Mouse (Mus musculus): ENCODE measurements around the gene Ccp110.

Gene Ccp110

GRCm38 (mm10) chr7:118766834-118767224, 54.5 kb downstream of the Ccp110 start:
- DNase-seq (ENCODE audit: extremely low spot score, low spot score) = no peak

DNA sequence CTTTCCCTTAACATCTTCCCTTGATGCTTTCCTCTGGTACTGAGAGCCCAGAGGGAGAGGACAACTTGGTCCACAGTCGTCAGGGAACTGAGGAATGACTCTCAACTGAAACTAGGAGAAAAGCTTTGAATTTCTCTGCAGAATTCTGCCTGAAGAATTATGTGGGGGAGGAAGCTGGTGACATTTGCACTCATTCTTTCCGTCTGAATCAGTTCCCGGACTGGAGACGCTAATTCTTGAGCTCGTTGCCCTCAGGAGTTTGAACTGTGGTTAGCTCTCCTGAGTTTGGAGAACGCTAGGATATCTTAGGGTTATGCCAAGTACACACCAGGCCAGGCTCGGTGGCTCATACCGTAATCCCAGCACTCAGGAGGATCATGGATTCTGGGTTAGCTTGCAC, 56.9 kb downstream of the Ccp110 start:
- DNase-seq (ENCODE audit: extremely low spot score, low spot score) = no peak

DNA sequence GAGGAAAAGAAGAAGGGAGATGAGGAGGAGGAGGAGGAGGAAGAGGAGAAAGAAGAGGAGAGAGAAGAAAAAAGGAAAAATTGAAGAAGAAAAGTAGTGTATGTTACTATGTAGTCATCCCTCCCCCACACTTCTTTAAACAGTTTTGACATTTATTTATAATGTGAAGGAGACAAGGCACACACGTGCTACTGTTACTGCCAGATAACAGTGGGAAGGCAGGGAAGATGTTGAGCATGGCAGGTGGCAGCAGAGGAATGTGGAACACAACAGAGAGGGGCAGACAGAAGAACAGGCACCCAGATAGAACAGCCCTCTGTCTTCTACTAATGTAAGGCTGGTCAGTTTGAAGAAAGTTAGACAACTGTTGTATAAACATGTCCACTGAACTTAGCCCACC, 57.3 kb downstream of the Ccp110 start:
- DNase-seq (ENCODE audit: extremely low spot score, low spot score) = no peak

GRCm38 (mm10) chr7:118773027-118773426, 60.7 kb downstream of the Ccp110 start:
- no peak for DNase-seq (ENCODE audit: extremely low spot score, low spot score)

DNA sequence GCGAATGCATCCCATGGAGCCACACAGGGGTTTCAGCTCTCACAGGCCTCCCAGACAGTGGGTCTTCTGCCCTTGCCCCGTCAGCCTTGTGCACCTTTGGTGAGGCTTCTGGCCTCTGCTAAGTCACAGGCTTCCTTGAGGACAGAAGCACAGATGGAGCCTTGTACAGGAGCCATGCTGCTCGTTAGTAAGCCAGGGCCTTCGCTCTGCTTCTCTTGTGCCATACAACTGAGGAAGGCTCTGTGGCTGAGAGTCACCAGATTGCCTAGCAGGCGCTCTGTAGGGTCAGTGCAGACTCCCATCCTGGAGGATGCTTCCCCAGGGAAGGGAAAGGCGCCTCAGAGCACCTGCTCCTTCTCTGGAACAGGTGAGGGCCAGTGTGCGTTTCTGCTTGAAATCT, 63.6 kb downstream of the Ccp110 start:
- DNase-seq (ENCODE audit: extremely low spot score, low spot score) = no peak

GRCm38 (mm10) chr7:118776491-118776890, 64.1 kb downstream of the Ccp110 start:
- DNase-seq (ENCODE audit: extremely low spot score, low spot score) = no peak

DNA sequence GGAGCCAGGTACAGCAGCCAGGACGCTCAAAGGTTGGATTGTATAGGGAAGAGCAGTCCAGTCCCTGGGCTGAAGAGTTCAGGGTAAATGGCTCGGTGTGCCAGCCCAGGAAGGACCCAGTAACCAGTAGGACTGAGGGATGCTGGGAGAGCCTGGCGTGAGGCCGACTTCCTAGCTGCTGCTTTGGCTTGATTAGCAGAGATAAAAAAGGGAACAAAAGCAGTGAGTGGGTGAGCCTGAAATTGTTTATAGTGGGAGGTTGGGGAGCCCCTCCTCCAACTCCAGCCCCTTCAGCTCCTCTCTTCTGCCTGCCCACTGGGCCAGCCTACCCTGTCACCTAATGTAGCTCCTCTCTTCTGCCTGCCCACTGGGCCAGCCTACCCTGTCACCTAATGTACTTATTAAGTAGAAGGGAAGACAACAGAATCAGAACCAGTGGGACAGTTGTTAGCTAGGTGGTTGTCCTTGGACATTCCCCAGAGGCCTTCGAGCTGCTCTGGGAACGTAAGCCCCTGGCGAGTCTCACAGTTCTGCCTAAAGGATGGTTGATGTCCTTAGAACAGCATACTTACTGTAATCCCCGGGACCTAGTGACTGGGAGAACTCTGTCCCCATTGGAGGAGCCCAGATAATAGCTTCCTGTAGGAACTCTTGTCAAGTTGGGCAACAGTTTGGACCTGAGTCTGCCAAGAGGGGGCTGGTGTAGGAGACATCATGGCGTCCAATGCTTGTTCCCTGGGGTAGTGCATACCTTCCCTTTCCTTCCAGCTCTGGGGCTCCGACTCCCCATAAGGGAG, 65.4 kb downstream of the Ccp110 start:
- no peak for DNase-seq (ENCODE audit: extremely low spot score, low spot score)

DNA sequence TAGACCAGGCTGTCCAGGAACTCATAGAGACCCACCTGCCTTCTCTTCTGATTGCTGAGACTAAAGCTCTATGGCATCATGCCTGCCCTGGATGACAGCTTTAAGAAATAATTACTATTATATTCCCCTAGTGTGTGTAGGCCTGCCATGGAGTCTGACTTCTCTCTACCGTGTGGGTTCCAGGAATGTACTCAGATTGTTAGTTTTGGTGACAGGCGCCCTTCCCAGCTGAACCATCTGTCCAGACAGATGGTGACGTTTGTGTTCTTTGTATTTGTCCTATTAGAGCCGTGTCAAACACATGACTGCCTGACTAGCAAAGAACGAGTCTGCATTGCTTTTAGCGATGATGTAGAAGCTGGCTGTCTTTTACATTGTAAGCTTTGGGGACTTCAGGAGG, 66.2 kb downstream of the Ccp110 start:
- DNase-seq (ENCODE audit: extremely low spot score, low spot score) = no peak

DNA sequence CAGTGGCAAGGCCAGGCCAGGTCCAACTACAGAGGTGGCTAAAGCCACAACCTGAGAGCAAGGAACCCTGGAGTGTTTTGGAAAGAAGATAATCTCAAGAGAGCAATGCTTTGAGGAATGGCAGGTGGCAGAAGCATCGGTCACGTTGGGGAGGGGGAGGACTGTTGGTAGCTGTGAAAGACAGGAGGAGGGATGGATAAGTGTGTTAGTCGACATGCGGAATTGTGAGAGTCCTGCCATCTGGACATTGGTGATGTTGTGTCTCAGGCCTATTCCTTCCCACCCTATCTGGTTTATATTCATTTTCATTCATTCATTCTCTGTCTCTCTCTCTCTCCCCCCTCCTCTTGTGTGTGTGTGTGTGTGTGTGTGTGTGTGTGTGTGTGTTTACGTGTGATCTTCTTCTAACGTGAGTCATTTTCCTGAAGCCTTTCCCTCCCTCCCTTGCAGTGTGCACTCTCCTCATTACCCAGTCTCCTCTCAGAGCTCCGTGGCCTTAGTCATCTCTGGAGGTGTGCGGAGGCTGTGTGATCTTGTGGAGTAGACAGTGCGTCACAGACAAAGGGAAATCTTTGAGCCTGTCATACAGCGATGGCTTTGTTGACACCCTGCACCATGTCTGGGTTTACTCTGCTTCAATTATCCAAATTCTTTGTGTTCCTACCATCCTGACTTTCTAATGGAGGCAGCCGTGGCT, 71.1 kb downstream of the Ccp110 start:
- no peak for DNase-seq (ENCODE audit: extremely low spot score, low spot score)

DNA sequence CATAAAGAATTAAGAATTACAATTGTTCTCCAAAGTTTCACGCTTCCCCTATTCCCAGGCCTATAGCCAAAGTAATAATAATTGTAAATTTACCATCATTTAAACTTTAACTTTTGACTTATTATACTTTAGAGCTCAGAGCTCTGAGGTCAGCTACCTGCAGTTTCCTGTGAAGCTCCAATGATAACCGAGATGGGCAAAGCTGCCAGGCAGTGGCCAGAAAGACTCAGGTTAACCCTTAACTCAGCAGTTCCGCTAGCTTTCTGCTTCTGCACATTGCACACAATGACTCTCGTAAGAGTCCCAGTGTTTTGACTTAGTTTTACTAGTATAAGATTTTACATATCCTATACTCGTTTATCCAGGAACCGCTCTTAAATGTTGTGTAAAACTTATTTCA, 73.7 kb downstream of the Ccp110 start:
- DNase-seq (ENCODE audit: extremely low spot score, low spot score) = no peak

Measured in neural tube, embryonic 10.5 days (tissue).